ENCODE assay signal across 8 mouse cellular contexts in the genomic region with DNA sequence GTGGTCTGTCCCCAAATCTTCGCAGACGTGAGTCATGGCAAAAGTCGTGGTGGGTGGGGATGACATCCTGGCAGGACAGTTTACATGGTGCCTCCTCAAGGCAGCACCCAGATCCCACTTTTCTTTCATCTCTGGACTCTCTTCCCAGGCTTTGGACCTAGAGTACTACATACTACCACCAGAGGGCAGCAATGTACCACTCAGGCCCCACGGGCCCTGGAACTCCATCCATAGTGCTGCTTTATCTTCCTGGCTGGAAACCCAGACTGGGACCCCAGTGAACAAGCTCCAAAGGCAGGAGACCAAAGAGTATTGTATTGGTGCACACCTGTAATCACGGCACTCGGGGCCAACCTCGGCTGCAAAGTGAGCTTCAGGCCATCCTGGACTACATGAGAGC. TPM values are rescaled to one million over a fixed set of nuclear protein-coding genes. Genes with fewer than 3 reads are reported as not detected.
A peak's percentile ranks its signal among the peaks of the same experiment; 100 is the strongest.
DNase-seq lines count a peak whose midpoint lies in the region; ATAC-seq and TF ChIP-seq lines count a peak whose summit lies in the region.

No protein-coding gene starts in this region.

- peak; percentile 73 for DNase-seq in hindbrain, embryonic 10.5 days (ENCODE audit: low spot score)
- peak; percentile 53 for DNase-seq in cerebellum, adult 11-12 months
- peak; percentile 90 for DNase-seq in hindbrain, embryonic 14.5 days (ENCODE audit: low spot score)
- peak; percentile 67 to 78 for DNase-seq in left cerebral cortex, postnatal 10 days (ENCODE audit: extremely low spot score in 1 of 2, low spot score in 2 of 2)
- DNase-seq in midbrain, embryonic 10.5 days (ENCODE audit: low spot score) = peak; percentile 73

- TF ChIP-seq POLR2A in small intestine, adult 2 months (IDR thresholded peaks at IDR 0.05; ENCODE audit: low read depth, low read length) = no peak

- H3K27me3 ChIP-seq in hindbrain, embryonic 10.5 days (ENCODE audit: insufficient read depth, poor library complexity, severe bottlenecking) = no peaks in the 10 kb centered on the region
- H3K27me3 ChIP-seq in hindbrain, embryonic 12.5 days = no peaks in the 10 kb centered on the region
- no peaks in the 10 kb centered on the region for H3K27me3 ChIP-seq in forebrain, embryonic 16.5 days (replicated peaks; ENCODE audit: control insufficient read depth, insufficient read depth, low read length)
- no peaks in the 10 kb centered on the region for H3K27me3 ChIP-seq in hindbrain, embryonic 14.5 days (ENCODE audit: control insufficient read depth, insufficient read depth, low read length)
- no peaks in the 10 kb centered on the region for H3K27me3 ChIP-seq in midbrain, embryonic 10.5 days (ENCODE audit: low read depth, poor library complexity, severe bottlenecking)
- no peaks in the 10 kb centered on the region for H3K27me3 ChIP-seq in small intestine, adult 2 months (ENCODE audit: control insufficient read depth, insufficient read depth, low read length)

- peaks cover 9% of the 10 kb centered on the region for H3K36me3 ChIP-seq in hindbrain, embryonic 10.5 days
- peaks cover 3% of the 10 kb centered on the region; the same call in 1 of the 2 replicates for H3K36me3 ChIP-seq in hindbrain, embryonic 12.5 days
- no peaks in the 10 kb centered on the region; the same call in 1 of the 2 replicates for H3K36me3 ChIP-seq in forebrain, embryonic 16.5 days (ENCODE audit: control insufficient read depth, insufficient read depth)
- peaks cover 4% of the 10 kb centered on the region for H3K36me3 ChIP-seq in hindbrain, embryonic 14.5 days (replicated peaks; ENCODE audit: control insufficient read depth, insufficient read depth)
- peaks cover 9% of the 10 kb centered on the region for H3K36me3 ChIP-seq in midbrain, embryonic 10.5 days
- peaks cover 2% of the 10 kb centered on the region; the same call in 1 of the 2 replicates for H3K36me3 ChIP-seq in small intestine, adult 2 months (ENCODE audit: control insufficient read depth, insufficient read depth, low read length)

- H3K4me2 ChIP-seq in hindbrain, embryonic 12.5 days (replicated peaks) = no peak overlapping the region
- no peak overlapping the region for H3K4me2 ChIP-seq in forebrain, embryonic 16.5 days (ENCODE audit: low read length)
- no peak overlapping the region for H3K4me2 ChIP-seq in hindbrain, embryonic 14.5 days (replicated peaks)

- peak; percentile 90; the same call in 1 of the 2 replicates for TF ChIP-seq CTCF in small intestine, adult 2 months (IDR thresholded peaks at IDR 0.05; ENCODE audit: extremely low read depth, insufficient read length, insufficient replicate concordance, low read depth, low read length)

- intact Hi-C loops in left cerebral cortex, postnatal 10 days (cut with DNase I) = loop anchor here (2.0 to 5.0 kb wide), 2 partner anchors 51 to 555 kb away; no protein-coding TSS in a partner anchor

- H3K9ac ChIP-seq in hindbrain, embryonic 12.5 days = no peak overlapping the region
- H3K9ac ChIP-seq in forebrain, embryonic 16.5 days (replicated peaks; ENCODE audit: low read depth, low read length) = no peak overlapping the region
- H3K9ac ChIP-seq in hindbrain, embryonic 14.5 days = no peak overlapping the region

- no peaks in the 10 kb centered on the region for H3K9me3 ChIP-seq in hindbrain, embryonic 10.5 days
- H3K9me3 ChIP-seq in hindbrain, embryonic 12.5 days (replicated peaks) = no peaks in the 10 kb centered on the region
- no peaks in the 10 kb centered on the region for H3K9me3 ChIP-seq in forebrain, embryonic 16.5 days (ENCODE audit: control insufficient read depth, low read length)
- no peaks in the 10 kb centered on the region for H3K9me3 ChIP-seq in hindbrain, embryonic 14.5 days (ENCODE audit: control insufficient read depth, low read length)
- H3K9me3 ChIP-seq in midbrain, embryonic 10.5 days (replicated peaks) = no peaks in the 10 kb centered on the region; the same call in 1 of the 2 replicates

- WGBS in hindbrain, embryonic 10.5 days = 31% methylated on average over 7 of the region's 7 CpGs
- 31% methylated on average over 7 of the region's 7 CpGs for WGBS in hindbrain, embryonic 12.5 days
- 24% methylated on average over 7 of the region's 7 CpGs for WGBS in forebrain, embryonic 16.5 days
- WGBS in hindbrain, embryonic 14.5 days = 22% methylated on average over 7 of the region's 7 CpGs
- WGBS in midbrain, embryonic 10.5 days = 35% methylated on average over 7 of the region's 7 CpGs
- WGBS in small intestine, adult 2 months = 34% methylated on average over 7 of the region's 7 CpGs

- ATAC-seq in hindbrain, embryonic 12.5 days (ENCODE audit: low FRiP score) = no peak; the same call in 1 of the 2 replicates
- peak; percentile 51 for ATAC-seq in forebrain, embryonic 16.5 days
- ATAC-seq in hindbrain, embryonic 14.5 days (ENCODE audit: low FRiP score) = peak; percentile 64

- no peak overlapping the region for H3K4me3 ChIP-seq in hindbrain, embryonic 10.5 days
- no peak overlapping the region for H3K4me3 ChIP-seq in hindbrain, embryonic 12.5 days
- H3K4me3 ChIP-seq in forebrain, embryonic 16.5 days (replicated peaks; ENCODE audit: low read length) = no peak overlapping the region
- no peak overlapping the region for H3K4me3 ChIP-seq in hindbrain, embryonic 14.5 days (replicated peaks; ENCODE audit: low read length)
- no peak overlapping the region for H3K4me3 ChIP-seq in midbrain, embryonic 10.5 days
- H3K4me3 ChIP-seq in small intestine, adult 2 months (ENCODE audit: low read depth, low read length) = no peak overlapping the region

- peaks cover 21% of the 10 kb centered on the region for H3K4me1 ChIP-seq in hindbrain, embryonic 10.5 days (replicated peaks)
- H3K4me1 ChIP-seq in hindbrain, embryonic 12.5 days = peaks cover 10% of the 10 kb centered on the region
- peaks cover 14% of the 10 kb centered on the region for H3K4me1 ChIP-seq in forebrain, embryonic 16.5 days (replicated peaks; ENCODE audit: control insufficient read depth, insufficient read depth, low read length)
- H3K4me1 ChIP-seq in hindbrain, embryonic 14.5 days (replicated peaks; ENCODE audit: control insufficient read depth, insufficient read depth, low read length) = peaks cover 8% of the 10 kb centered on the region
- peaks cover 25% of the 10 kb centered on the region for H3K4me1 ChIP-seq in midbrain, embryonic 10.5 days
- 0 out of 2 replicates have a peak, but pooled peaks cover 8% of the 10 kb centered on the region for H3K4me1 ChIP-seq in small intestine, adult 2 months (ENCODE audit: control insufficient read depth, insufficient read depth, insufficient read length, low read length)

- no peak overlapping the region for H3K27ac ChIP-seq in hindbrain, embryonic 10.5 days
- H3K27ac ChIP-seq in hindbrain, embryonic 12.5 days = no peak overlapping the region
- H3K27ac ChIP-seq in forebrain, embryonic 16.5 days (ENCODE audit: low read length) = no peak overlapping the region
- H3K27ac ChIP-seq in hindbrain, embryonic 14.5 days = no peak overlapping the region
- H3K27ac ChIP-seq in midbrain, embryonic 10.5 days (replicated peaks) = no peak overlapping the region
- H3K27ac ChIP-seq in small intestine, adult 2 months (ENCODE audit: insufficient read depth, low read depth, low read length) = no peak overlapping the region

RNA-seq across cellular contexts. Expression of a gene that starts 3.1 kb away (rescaled TPM):
- 67.6 and 77.6 TPM in 2 replicates for polyA plus RNA-seq in hindbrain, embryonic 10.5 days (2016; fragmentation: Nextera tagmentation; extraction: Ambion mirVana)
- polyA plus RNA-seq in hindbrain, embryonic 12.5 days (2016; fragmentation: Nextera tagmentation; extraction: Ambion mirVana) = 62.9 and 71.2 TPM in 2 replicates
- polyA plus RNA-seq in forebrain, embryonic 16.5 days (2015; fragmentation: Nextera tagmentation; extraction: Ambion mirVana) = 54.0 and 63.0 TPM in 2 replicates
- 59.0 and 61.7 TPM in 2 replicates for polyA plus RNA-seq in hindbrain, embryonic 14.5 days (2014; fragmentation: Nextera tagmentation; extraction: Ambion mirVana)
- 10 to 100 TPM; 41.2 to 42.4 TPM for total RNA-seq in left cerebral cortex, postnatal 10 days (2021)
- 67.7 and 72.9 TPM in 2 replicates for polyA plus RNA-seq in midbrain, embryonic 10.5 days (2016; fragmentation: Nextera tagmentation; extraction: Ambion mirVana)
- polyA plus RNA-seq in small intestine, adult 2 months (2012; rRNA removed) = 5.5 and 8.4 TPM in 2 replicates

RNA-seq across cellular contexts. Expression of a gene that starts 31.3 kb away (rescaled TPM):
- polyA plus RNA-seq in hindbrain, embryonic 10.5 days (2016; fragmentation: Nextera tagmentation; extraction: Ambion mirVana) = 8.5 and 10.9 TPM in 2 replicates
- polyA plus RNA-seq in hindbrain, embryonic 12.5 days (2016; fragmentation: Nextera tagmentation; extraction: Ambion mirVana) = 19.0 and 21.3 TPM in 2 replicates
- 41.1 and 44.2 TPM in 2 replicates for polyA plus RNA-seq in forebrain, embryonic 16.5 days (2015; fragmentation: Nextera tagmentation; extraction: Ambion mirVana)
- 34.6 and 37.5 TPM in 2 replicates for polyA plus RNA-seq in hindbrain, embryonic 14.5 days (2014; fragmentation: Nextera tagmentation; extraction: Ambion mirVana)
- total RNA-seq in left cerebral cortex, postnatal 10 days (2021) = 10 to 100 TPM; 59.8 to 62.6 TPM
- 8.0 and 10.8 TPM in 2 replicates for polyA plus RNA-seq in midbrain, embryonic 10.5 days (2016; fragmentation: Nextera tagmentation; extraction: Ambion mirVana)
- 28.9 and 31.4 TPM in 2 replicates for polyA plus RNA-seq in small intestine, adult 2 months (2012; rRNA removed)

RNA-seq across cellular contexts. Expression of a gene that starts 44.5 kb away (rescaled TPM):
- 14.1 and 17.3 TPM in 2 replicates for polyA plus RNA-seq in hindbrain, embryonic 10.5 days (2016; fragmentation: Nextera tagmentation; extraction: Ambion mirVana)
- 20.3 and 23.3 TPM in 2 replicates for polyA plus RNA-seq in hindbrain, embryonic 12.5 days (2016; fragmentation: Nextera tagmentation; extraction: Ambion mirVana)
- polyA plus RNA-seq in forebrain, embryonic 16.5 days (2015; fragmentation: Nextera tagmentation; extraction: Ambion mirVana) = 30.3 and 33.3 TPM in 2 replicates
- 24.6 and 24.8 TPM in 2 replicates for polyA plus RNA-seq in hindbrain, embryonic 14.5 days (2014; fragmentation: Nextera tagmentation; extraction: Ambion mirVana)
- 10 to 100 TPM; 13.4 to 16.3 TPM for total RNA-seq in left cerebral cortex, postnatal 10 days (2021)
- polyA plus RNA-seq in midbrain, embryonic 10.5 days (2016; fragmentation: Nextera tagmentation; extraction: Ambion mirVana) = 13.2 and 13.7 TPM in 2 replicates
- 3.2 and 7.3 TPM in 2 replicates for polyA plus RNA-seq in small intestine, adult 2 months (2012; rRNA removed)
